Mouse (Mus musculus) limb, embryonic 14.5 days (tissue): Measurements from ENCODE around the gene Snx7. TPM values are rescaled to one million over a fixed set of nuclear protein-coding genes. Genes with fewer than 3 reads are reported as not detected.

Experiments used
- ATAC-seq: fragments of 200-750 bp; cut with Nextera tagmentation; 2 replicates; pipeline ENCODE4 v1.8.0; 2017; ENCODE audit warnings: low read depth, moderate number of reproducible peaks, moderate TSS enrichment; ENCODE audit not compliant: low FRiP score
- DNase-seq: peaks from one replicate; pipeline ENCODE4 v3.0.0-alpha.2; 2015; ENCODE audit warnings: low spot score
- H3K27ac ChIP-seq: fragments of 300-500 bp; sonication (generic); replicated peaks from 2 replicates; pipeline ENCODE4 v1.5.1; 2014; ENCODE audit warnings: low read depth, mild to moderate bottlenecking, low read length, moderate library complexity, mixed read lengths
- H3K27me3 ChIP-seq: fragments of 300-500 bp; sonication (generic); 2 replicates; pipeline ENCODE4 v1.6.1; 2014; ENCODE audit warnings: low read length, mixed read lengths; ENCODE audit not compliant: control insufficient read depth, insufficient read depth
- H3K36me3 ChIP-seq: fragments of 300-500 bp; sonication (generic); 2 replicates; pipeline ENCODE4 v1.6.1; 2014; ENCODE audit warnings: mild to moderate bottlenecking, low read length, moderate library complexity, mixed read lengths; ENCODE audit not compliant: control insufficient read depth, insufficient read depth
- H3K4me1 ChIP-seq: fragments of 300-500 bp; sonication (generic); 2 replicates; pipeline ENCODE4 v1.6.1; 2014; ENCODE audit warnings: antibody characterized with exemption, low read length, mixed read lengths; ENCODE audit not compliant: control insufficient read depth, insufficient read depth
- H3K4me2 ChIP-seq: fragments of 300-500 bp; sonication (generic); replicated peaks from 2 replicates; pipeline ENCODE4 v1.6.1; 2014; ENCODE audit warnings: low read depth, mild to moderate bottlenecking, low read length, moderate library complexity; ENCODE audit not compliant: severe bottlenecking
- H3K4me3 ChIP-seq: fragments of 300-500 bp; sonication (generic); replicated peaks from 2 replicates; pipeline ENCODE4 v1.5.1; 2014; ENCODE audit warnings: low read length
- H3K9ac ChIP-seq: fragments of 300-500 bp; sonication (generic); 2 replicates; pipeline ENCODE4 v1.6.1; 2014; ENCODE audit warnings: mild to moderate bottlenecking, low read depth, low read length, moderate library complexity; ENCODE audit not compliant: severe bottlenecking
- H3K9me3 ChIP-seq: fragments of 300-500 bp; sonication (generic); 2 replicates; pipeline ENCODE4 v1.6.1; 2016; ENCODE audit warnings: low read length; ENCODE audit not compliant: control insufficient read depth
- POLR2A ChIP-seq: fragments of 200-500 bp; IDR thresholded peaks from 2 replicates; pipeline ENCODE4 v1.8.0; 2012; ENCODE audit warnings: inconsistent platforms, mild to moderate bottlenecking, moderate library complexity, borderline replicate concordance; ENCODE audit not compliant: insufficient read depth, insufficient read length; ENCODE audit errors: extremely low read depth
- WGBS: fragments of 180-500 bp; shearing (Covaris S2); extraction: QIAGEN DNeasy Blood & Tissue Kit; methylation state at CpG from one replicate; pipeline ENCODE4 v1.1.7; 2014; 5-methylcytosine and 5-hydroxymethylcytosine counted together
- polyA plus RNA-seq, 2 experiments: library from polyadenylated mRNA; depleted of rRNA in 1 of 2; stranded (reverse) in 1 of 2; unstranded in 1 of 2; fragments of >200 nt; fragmentation: Nextera tagmentation in 1 of 2; extraction: Ambion mirVana in 1 of 2; gene quantifications; 2 replicates each; pipeline versions ENCODE4 v1.2.1 to v1.2.3; 2012 to 2014

Snx7 gene
- polyA plus RNA-seq, 2 experiments = 23.4 to 38.3 TPM

- no peak overlapping the region for H3K4me2 ChIP-seq
- DNase-seq (no peak), ATAC-seq (no peak)
- no peak for TF ChIP-seq POLR2A
- no peak overlapping the region for H3K4me3 ChIP-seq
- WGBS = 65% methylated on average over 6 of the region's 6 CpGs
- H3K36me3 ChIP-seq = no peaks in the 10 kb centered on the region
- H3K27ac ChIP-seq = no peak overlapping the region
- no peaks in the 10 kb centered on the region for H3K4me1 ChIP-seq
- no peaks in the 10 kb centered on the region for H3K9me3 ChIP-seq
- no peaks in the 10 kb centered on the region for H3K27me3 ChIP-seq
- no peak overlapping the region for H3K9ac ChIP-seq
Measured at GRCm38 (mm10) chr3:117848866-117849265, 19.9 kb downstream of the Snx7 start.

- Histone ChIP-seq H3K36me3 (no peaks in the 10 kb centered on the region), H3K4me3 (no peak overlapping the region), H3K9me3 (no peaks in the 10 kb centered on the region), H3K4me1 (no peaks in the 10 kb centered on the region), H3K4me2 (no peak overlapping the region), H3K27ac (no peak overlapping the region), H3K9ac (no peak overlapping the region), H3K27me3 (no peaks in the 10 kb centered on the region)
- 92% methylated on average over 1 of the region's 1 CpGs for WGBS
- no peak for TF ChIP-seq POLR2A
- DNase-seq (no peak), ATAC-seq (no peak)
Measured at GRCm38 (mm10) chr3:117842658-117843057, 26.1 kb downstream of the Snx7 start.

- Histone ChIP-seq H3K4me1 (no peaks in the 10 kb centered on the region), H3K9ac (no peak overlapping the region), H3K9me3 (no peaks in the 10 kb centered on the region), H3K36me3 (peaks cover 6% of the 10 kb centered on the region), H3K27me3 (no peaks in the 10 kb centered on the region), H3K4me3 (no peak overlapping the region), H3K27ac (no peak overlapping the region), H3K4me2 (no peak overlapping the region)
- TF ChIP-seq POLR2A = no peak
- whole genome bisulfite sequencing = 78% methylated on average over 12 of the region's 12 CpGs
- DNase-seq (no peak), ATAC-seq (no peak)
Measured at GRCm38 (mm10) chr3:117839867-117840545, 28.7 kb downstream of the Snx7 start.

GRCm38 (mm10) chr3:117838020-117838419 is 30.7 kb downstream of the Snx7 start:
- ATAC-seq (no peak), DNase-seq (no peak)
- Histone ChIP-seq H3K9ac (no peak overlapping the region), H3K36me3 (peaks cover 6% of the 10 kb centered on the region), H3K27ac (no peak overlapping the region), H3K4me3 (no peak overlapping the region), H3K4me1 (no peaks in the 10 kb centered on the region), H3K27me3 (no peaks in the 10 kb centered on the region), H3K9me3 (no peaks in the 10 kb centered on the region), H3K4me2 (no peak overlapping the region)
- no peak for TF ChIP-seq POLR2A
- 31% methylated on average over 3 of the region's 3 CpGs for WGBS

GRCm38 (mm10) chr3:117826486-117827200 is 42.1 kb downstream of the Snx7 start:
- DNase-seq (no peak), ATAC-seq (no peak)
- Histone ChIP-seq H3K9me3 (no peaks in the 10 kb centered on the region), H3K27ac (no peak overlapping the region), H3K4me2 (no peak overlapping the region), H3K9ac (no peak overlapping the region), H3K27me3 (no peaks in the 10 kb centered on the region), H3K4me3 (no peak overlapping the region), H3K36me3 (peaks cover 5% of the 10 kb centered on the region; the same call in 1 of the 2 replicates), H3K4me1 (no peaks in the 10 kb centered on the region)
- no peak for TF ChIP-seq POLR2A
- 84% methylated on average over 6 of the region's 6 CpGs for WGBS
